Mouse (Mus musculus) forebrain, embryonic 10.5 days (tissue): ENCODE data around the gene Sirt7. TPM values are rescaled to one million over a fixed set of nuclear protein-coding genes. Genes with fewer than 3 reads are reported as not detected.
A peak's percentile ranks its signal among the peaks of the same experiment; 100 is the strongest.

Source experiments
- DNase-seq: peaks from one replicate; pipeline ENCODE4 v3.0.0-alpha.2; 2017; ENCODE audit warnings: low spot score; ENCODE audit errors: extremely low spot score
- H3K27ac ChIP-seq: fragments of 300-500 bp; sonication (generic); 2 replicates; pipeline ENCODE4 v1.5.1; 2016; ENCODE audit warnings: mild to moderate bottlenecking
- H3K27me3 ChIP-seq: fragments of 300-500 bp; sonication (generic); 2 replicates; pipeline ENCODE4 v1.6.1; 2016; ENCODE audit warnings: mild to moderate bottlenecking; ENCODE audit not compliant: poor library complexity, severe bottlenecking
- H3K36me3 ChIP-seq: fragments of 300-500 bp; sonication (generic); replicated peaks from 2 replicates; pipeline ENCODE4 v1.6.1; 2016; ENCODE audit warnings: mild to moderate bottlenecking, moderate library complexity
- H3K4me1 ChIP-seq: fragments of 300-500 bp; sonication (generic); 2 replicates; pipeline ENCODE4 v1.6.1; 2016
- H3K4me3 ChIP-seq: fragments of 300-500 bp; sonication (generic); 2 replicates; pipeline ENCODE4 v1.5.1; 2016; ENCODE audit warnings: mild to moderate bottlenecking, moderate library complexity
- H3K9me3 ChIP-seq: fragments of 300-500 bp; sonication (generic); 2 replicates; pipeline ENCODE4 v1.6.1; 2016; ENCODE audit warnings: mild to moderate bottlenecking, moderate library complexity
- WGBS: fragments of 180-500 bp; shearing (Covaris S2); methylation state at CpG from one replicate; pipeline ENCODE4 v1.1.7; 2016; 5-methylcytosine and 5-hydroxymethylcytosine counted together
- polyA plus RNA-seq: library from polyadenylated mRNA; unstranded; fragments of >200 nt; fragmentation: Nextera tagmentation; extraction: Ambion mirVana; gene quantifications from 2 replicates; pipeline ENCODE4 v1.2.1, GENCODE M21; 2016

Sirt7 gene
- polyA plus RNA-seq, 1 experiment from 2014 or later, result 32.8 TPM

GRCm38 (mm10) chr11:120623961-120624679 lies 920 bp downstream of the Sirt7 start:
- Histone ChIP-seq H3K4me3 (peak overlapping the region; percentile 88), H3K4me1 (peaks cover 36% of the 10 kb centered on the region), H3K27ac (peak overlapping the region; percentile 83), H3K27me3 (no peaks in the 10 kb centered on the region), H3K9me3 (no peaks in the 10 kb centered on the region), H3K36me3 (peaks cover 75% of the 10 kb centered on the region)
- DNase-seq, result peak; percentile 61
- WGBS, result 14% methylated on average over 30 of the region's 30 CpGs

- no peaks in the 10 kb centered on the region for H3K27me3 ChIP-seq
- H3K4me3 ChIP-seq, result no peak overlapping the region
- DNase-seq, result no peak
- no peak overlapping the region for H3K27ac ChIP-seq
- H3K36me3 ChIP-seq, result peaks cover 77% of the 10 kb centered on the region
- peaks cover 41% of the 10 kb centered on the region for H3K4me1 ChIP-seq
- no peaks in the 10 kb centered on the region; the same call in 1 of the 2 replicates for H3K9me3 ChIP-seq
- WGBS, result 91% methylated on average over 6 of the region's 6 CpGs
These were observed 2.2 kb downstream of the Sirt7 start for GRCm38 (mm10) chr11:120622805-120623204.

GRCm38 (mm10) chr11:120620195-120620594 lies 4.8 kb downstream of the Sirt7 start:
- no peak overlapping the region for H3K4me3 ChIP-seq
- whole genome bisulfite sequencing, result 93% methylated on average over 14 of the region's 14 CpGs
- H3K9me3 ChIP-seq, result no peaks in the 10 kb centered on the region; the same call in 1 of the 2 replicates
- peaks cover 66% of the 10 kb centered on the region for H3K36me3 ChIP-seq
- peaks cover 51% of the 10 kb centered on the region for H3K4me1 ChIP-seq
- DNase-seq, result no peak
- H3K27me3 ChIP-seq, result no peaks in the 10 kb centered on the region
- H3K27ac ChIP-seq, result no peak overlapping the region

- Histone ChIP-seq H3K27ac (peak overlapping the region; percentile 90; the same call in 1 of the 2 replicates), H3K27me3 (no peaks in the 10 kb centered on the region), H3K9me3 (no peaks in the 10 kb centered on the region; the same call in 1 of the 2 replicates), H3K4me3 (peak overlapping the region; percentile 83), H3K4me1 (peaks cover 39% of the 10 kb centered on the region), H3K36me3 (peaks cover 79% of the 10 kb centered on the region)
- no peak for DNase-seq
- 93% methylated on average over 25 of the region's 25 CpGs for WGBS
These were observed 6.2 kb downstream of the Sirt7 start for GRCm38 (mm10) chr11:120618619-120619535.

- DNase-seq, result peak; percentile 89
- H3K4me1 ChIP-seq, result peaks cover 32% of the 10 kb centered on the region
- no peaks in the 10 kb centered on the region; the same call in 1 of the 2 replicates for H3K9me3 ChIP-seq
- under 1% methylated on average over 56 of the region's 56 CpGs for WGBS
- H3K4me3 ChIP-seq, result peak within 1 kb of the TSS; percentile 83
- H3K36me3 ChIP-seq, result peaks cover 82% of the 10 kb centered on the region
- no peaks in the 10 kb centered on the region for H3K27me3 ChIP-seq
- peak within 1 kb of the TSS; percentile 90 for H3K27ac ChIP-seq
These were observed 7.4 kb downstream of the Sirt7 start, which contains the start of gene Pcyt2 for GRCm38 (mm10) chr11:120617519-120618112. Gene Pcyt2 (minus strand): TSS chr11:120617936.

- H3K27me3 ChIP-seq, result no peaks in the 10 kb centered on the region
- H3K9me3 ChIP-seq, result no peaks in the 10 kb centered on the region; the same call in 1 of the 2 replicates
- DNase-seq, result no peak
- peaks cover 32% of the 10 kb centered on the region for H3K4me1 ChIP-seq
- WGBS, result 55% methylated on average over 4 of the region's 4 CpGs
- H3K4me3 ChIP-seq, result peak overlapping the region; percentile 83
- H3K36me3 ChIP-seq, result peaks cover 82% of the 10 kb centered on the region
- peak overlapping the region; percentile 90 for H3K27ac ChIP-seq
These were observed 8.3 kb downstream of the Sirt7 start for GRCm38 (mm10) chr11:120616617-120617294.

GRCm38 (mm10) chr11:120615606-120616203 lies 9.3 kb downstream of the Sirt7 start:
- Histone ChIP-seq H3K4me3 (peak overlapping the region; percentile 83), H3K27ac (no peak overlapping the region), H3K27me3 (no peaks in the 10 kb centered on the region), H3K4me1 (peaks cover 32% of the 10 kb centered on the region), H3K36me3 (peaks cover 82% of the 10 kb centered on the region), H3K9me3 (no peaks in the 10 kb centered on the region; the same call in 1 of the 2 replicates)
- DNase-seq, result no peak
- 92% methylated on average over 11 of the region's 11 CpGs for WGBS

GRCm38 (mm10) chr11:120615167-120615566 lies 9.9 kb downstream of the Sirt7 start:
- WGBS, result 94% methylated on average over 6 of the region's 6 CpGs

GRCm38 (mm10) chr11:120613976-120614375 lies 11.1 kb downstream of the Sirt7 start:
- H3K27me3 ChIP-seq, result peaks cover 10% of the 10 kb centered on the region
- H3K9me3 ChIP-seq, result no peaks in the 10 kb centered on the region; the same call in 1 of the 2 replicates
- no peak overlapping the region for H3K4me3 ChIP-seq
- no peak for DNase-seq
- no peak overlapping the region for H3K27ac ChIP-seq
- peaks cover 40% of the 10 kb centered on the region for H3K4me1 ChIP-seq
- H3K36me3 ChIP-seq, result peaks cover 83% of the 10 kb centered on the region
- 95% methylated on average over 8 of the region's 8 CpGs for WGBS

More at GRCm38 (mm10) chr11:120615167-120615566, 9.9 kb downstream of the Sirt7 start:
- H3K27ac ChIP-seq, result no peak overlapping the region
- H3K4me3 ChIP-seq, result no peak overlapping the region
- no peaks in the 10 kb centered on the region for H3K27me3 ChIP-seq
- no peaks in the 10 kb centered on the region; the same call in 1 of the 2 replicates for H3K9me3 ChIP-seq
- DNase-seq, result no peak
- H3K36me3 ChIP-seq, result peaks cover 82% of the 10 kb centered on the region
- H3K4me1 ChIP-seq, result peaks cover 32% of the 10 kb centered on the region

GRCm38 (mm10) chr11:120613481-120613972 lies 11.5 kb downstream of the Sirt7 start:
- 94% methylated on average over 10 of the region's 10 CpGs for WGBS
- H3K9me3 ChIP-seq, result no peaks in the 10 kb centered on the region; the same call in 1 of the 2 replicates
- H3K4me3 ChIP-seq, result no peak overlapping the region; the same call in 1 of the 2 replicates
- H3K36me3 ChIP-seq, result peaks cover 78% of the 10 kb centered on the region
- DNase-seq, result no peak
- peaks cover 14% of the 10 kb centered on the region for H3K27me3 ChIP-seq
- peaks cover 43% of the 10 kb centered on the region for H3K4me1 ChIP-seq
- H3K27ac ChIP-seq, result no peak overlapping the region

GRCm38 (mm10) chr11:120612763-120613162 lies 12.3 kb downstream of the Sirt7 start:
- peaks cover 43% of the 10 kb centered on the region for H3K4me1 ChIP-seq
- H3K9me3 ChIP-seq, result no peaks in the 10 kb centered on the region
- 56% methylated on average over 6 of the region's 6 CpGs for WGBS
- 0 out of 2 replicates have a peak overlapping the region, but pooled peaks have one; percentile 17 for H3K4me3 ChIP-seq
- H3K27me3 ChIP-seq, result peaks cover 22% of the 10 kb centered on the region
- H3K27ac ChIP-seq, result 0 out of 2 replicates have a peak overlapping the region, but pooled peaks have one; percentile 22
- peak; percentile 69 for DNase-seq
- peaks cover 71% of the 10 kb centered on the region for H3K36me3 ChIP-seq
